Mouse (Mus musculus) spleen, postnatal 14 days (tissue): ENCODE measurements around the gene Gpc2.
A peak's percentile ranks its signal among the peaks of the same experiment; 100 is the strongest.

Experiments
- DNase-seq, 2 experiments: peaks; one replicate each; pipeline ENCODE4 v3.0.0; 2021 to 2022; ENCODE audit warnings: low spot score in 2 of 2

Gpc2 gene

DNA sequence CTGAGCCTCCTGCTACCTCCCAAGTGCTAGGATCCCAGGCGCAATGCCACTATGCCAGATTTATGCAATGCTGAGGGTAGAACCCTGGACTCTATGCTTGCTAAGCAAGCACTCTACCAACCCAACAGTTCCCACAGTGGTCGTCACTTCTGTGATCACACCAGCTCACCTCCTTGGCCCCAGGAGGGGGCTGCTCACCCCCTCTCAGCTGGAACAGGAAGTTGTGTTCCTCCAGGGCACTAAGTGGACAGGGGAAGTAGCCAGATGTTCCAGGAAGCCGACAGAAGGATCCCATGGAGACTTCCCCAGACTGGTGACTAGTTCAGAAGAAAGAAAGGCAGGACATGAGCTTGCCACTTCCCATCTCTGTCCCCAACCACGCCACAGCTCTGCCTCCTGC lies 17.8 kb downstream of the Gpc2 start:
- no peak for DNase-seq

DNA sequence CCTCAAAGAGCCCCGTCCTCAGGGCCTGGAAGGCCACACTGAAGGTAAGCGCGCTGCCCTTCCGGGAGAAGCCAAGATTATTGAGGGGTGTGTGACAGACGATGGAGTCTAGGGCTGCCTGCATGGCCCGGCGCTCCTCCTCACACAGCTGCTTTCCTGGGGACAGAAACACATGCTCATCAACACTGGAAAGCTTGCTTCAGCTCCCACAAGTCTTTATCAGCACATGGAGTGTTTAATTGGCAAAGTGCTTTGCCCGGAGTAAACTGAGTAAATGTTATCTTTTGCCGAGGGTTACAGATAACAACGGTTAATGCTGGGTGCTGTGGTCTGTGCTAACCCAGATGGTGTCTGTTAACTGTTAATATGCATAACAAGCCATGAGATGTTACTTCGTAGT lies 19.0 kb downstream of the Gpc2 start:
- no peak for DNase-seq

- DNase-seq = no peak
These were observed 19.8 kb downstream of the Gpc2 start for GRCm38 (mm10) chr5:138260051-138260450.

DNA sequence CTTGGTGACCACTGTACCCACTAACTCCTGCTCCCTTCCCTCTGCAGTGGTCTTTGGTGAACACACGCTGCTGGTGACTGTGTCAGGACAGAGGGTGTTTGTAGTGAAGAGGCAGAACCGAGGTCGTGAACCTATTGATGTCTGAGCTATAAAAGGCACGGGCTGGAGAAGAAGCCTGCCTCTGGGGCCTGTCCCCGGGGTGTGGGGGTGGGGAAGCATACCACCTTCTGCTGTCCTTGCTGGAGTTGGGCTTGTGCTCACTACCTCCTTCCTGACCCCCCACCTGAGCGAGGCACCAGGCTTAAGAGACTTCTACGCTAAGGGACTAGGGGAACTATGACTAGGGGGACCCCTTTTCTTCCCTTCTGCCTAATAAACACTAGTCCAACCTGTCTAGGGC lies 20.8 kb downstream of the Gpc2 start:
- DNase-seq = no peak

- DNase-seq = no peak
These were observed 21.3 kb downstream of the Gpc2 start for GRCm38 (mm10) chr5:138258542-138258941.

- DNase-seq = no peak
These were observed 21.7 kb downstream of the Gpc2 start for GRCm38 (mm10) chr5:138258078-138258477.

GRCm38 (mm10) chr5:138257585-138257978 lies 22.2 kb downstream of the Gpc2 start:
- DNase-seq = no peak

DNA sequence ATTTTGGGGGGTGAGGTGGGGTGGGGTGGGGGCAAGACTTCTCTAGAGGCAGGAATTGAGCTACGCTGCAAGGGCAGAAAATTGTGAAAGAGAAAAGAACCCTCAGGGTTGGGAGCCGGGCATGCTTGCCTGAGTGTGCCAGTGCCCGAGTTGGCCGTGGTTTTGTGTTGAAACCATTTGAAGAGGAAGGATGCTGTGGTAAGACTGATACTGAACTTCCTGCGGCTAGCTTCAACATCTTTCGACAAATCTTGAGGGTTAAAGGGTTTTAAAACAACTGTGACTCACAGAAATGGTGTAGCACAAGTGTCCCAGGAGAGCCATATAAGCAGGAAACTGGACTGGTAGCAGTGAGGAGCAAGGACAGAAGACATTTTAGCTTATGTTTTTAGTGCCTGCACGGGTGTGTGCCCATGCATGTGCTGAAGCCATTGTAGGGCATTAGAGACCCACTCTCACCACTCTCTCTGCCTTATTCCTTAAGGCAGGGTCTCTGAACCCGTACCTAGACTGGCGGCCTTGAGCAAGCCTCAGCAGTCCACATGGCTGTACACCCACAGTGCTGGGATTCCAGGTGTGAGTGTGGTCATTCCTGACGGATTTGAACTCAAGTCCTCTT lies 22.7 kb downstream of the Gpc2 start:
- DNase-seq = peak in 1 of 2 experiments; percentile 31

GRCm38 (mm10) chr5:138256094-138256467 lies 23.7 kb downstream of the Gpc2 start:
- DNase-seq = no peak

DNA sequence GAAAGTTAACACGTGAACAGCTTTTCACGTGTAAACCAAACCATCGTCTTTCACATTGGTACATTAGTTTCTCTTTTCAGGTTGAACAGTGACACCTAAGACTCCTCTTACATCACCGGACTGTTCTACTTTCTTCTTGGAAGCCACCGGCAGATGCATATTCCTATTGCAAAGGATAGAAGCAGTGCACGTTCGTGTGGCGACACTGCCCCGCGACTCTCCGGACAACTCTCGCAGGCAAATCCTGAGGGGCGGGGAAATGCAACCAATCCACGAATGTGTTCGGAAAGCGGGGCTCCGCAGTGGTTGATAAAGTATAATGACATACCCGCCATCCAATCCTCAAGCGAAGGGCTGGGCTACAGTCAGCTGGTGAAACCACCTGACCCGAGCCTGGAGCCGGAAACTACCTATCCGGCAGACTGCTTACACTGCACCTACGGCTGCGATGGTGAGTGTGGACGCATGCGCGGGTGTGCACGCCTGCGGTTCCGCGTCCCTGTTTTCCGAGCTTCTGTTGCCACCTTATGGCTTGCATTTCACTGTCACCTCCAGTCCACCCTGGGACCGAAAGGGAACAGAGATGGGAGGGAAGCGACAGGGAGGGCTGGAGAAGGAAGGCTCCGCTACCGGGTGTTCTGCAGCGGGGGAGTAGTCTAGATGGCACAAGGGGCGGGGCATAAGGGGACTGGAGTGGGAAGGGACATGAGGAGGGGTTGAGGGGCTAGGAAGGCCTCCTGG lies 24.3 kb downstream of the Gpc2 start, which contains the start of gene Lamtor4:
Gene Lamtor4 (plus strand): TSS at position 130 of the 741 bp plus-strand sequence.
- DNase-seq = peak; percentile 76 to 84

DNA sequence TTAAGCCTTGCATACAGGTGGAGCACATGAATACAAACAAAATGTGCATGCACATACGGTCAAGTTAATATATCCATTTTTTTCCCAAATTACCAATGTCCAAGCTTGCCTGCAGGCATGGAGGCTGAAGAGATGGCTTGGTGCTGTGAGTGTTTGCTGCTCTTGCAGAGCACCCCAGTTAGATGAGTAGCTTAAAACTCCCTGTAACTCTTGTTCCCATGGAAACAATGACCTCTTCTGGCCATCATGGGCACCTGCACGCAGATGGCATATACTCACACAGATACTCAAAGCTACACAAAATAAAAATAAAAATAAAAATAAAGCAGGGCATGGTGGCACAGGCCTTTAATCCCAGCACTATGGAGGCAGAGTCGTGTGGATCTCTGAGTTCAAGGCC lies 26.7 kb downstream of the Gpc2 start:
- no peak for DNase-seq

GRCm38 (mm10) chr5:138251144-138251543 lies 28.7 kb downstream of the Gpc2 start:
- no peak for DNase-seq

DNA sequence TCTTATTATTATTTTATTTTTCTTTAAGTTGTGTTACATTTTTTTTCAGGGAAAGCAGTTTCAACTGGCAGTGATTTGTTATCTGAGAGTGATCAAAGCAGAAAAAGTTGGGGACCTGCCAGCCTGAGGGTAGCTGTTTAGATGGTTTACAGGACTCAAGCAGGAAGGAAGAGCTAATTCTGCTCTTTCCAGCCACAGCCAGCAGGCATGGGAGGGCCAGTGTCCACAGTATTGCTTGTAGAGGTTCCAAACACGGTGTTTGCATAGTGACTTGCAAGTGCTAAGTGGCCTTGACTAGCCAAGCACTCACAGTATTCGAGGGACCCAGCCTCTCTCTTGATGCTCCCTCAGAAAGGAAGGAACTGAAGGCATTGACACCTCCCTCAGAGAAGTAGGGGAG lies 38.3 kb downstream of the Gpc2 start:
- no peak for DNase-seq

DNA sequence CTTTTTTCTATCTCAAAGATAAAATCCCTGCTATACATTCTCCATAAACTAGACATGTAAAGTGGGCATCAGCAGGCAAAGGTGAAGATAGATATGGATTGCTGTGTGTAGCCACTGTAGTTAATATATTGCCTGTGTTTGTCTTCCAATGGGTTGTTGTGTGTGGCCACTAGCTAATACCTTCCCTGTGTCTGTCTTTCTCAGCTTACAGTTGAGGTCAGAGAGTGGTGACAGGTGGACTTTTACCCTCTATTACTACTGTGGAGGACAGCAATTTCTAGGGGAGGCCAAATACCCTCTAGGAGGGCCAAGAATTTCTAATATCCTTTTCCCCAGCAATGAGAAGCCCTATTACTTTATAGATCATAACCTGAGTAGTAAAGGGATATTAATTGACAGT lies 45.6 kb downstream of the Gpc2 start:
- no peak for DNase-seq

- no peak for DNase-seq
These were observed 46.0 kb downstream of the Gpc2 start for GRCm38 (mm10) chr5:138233778-138234177.

DNA sequence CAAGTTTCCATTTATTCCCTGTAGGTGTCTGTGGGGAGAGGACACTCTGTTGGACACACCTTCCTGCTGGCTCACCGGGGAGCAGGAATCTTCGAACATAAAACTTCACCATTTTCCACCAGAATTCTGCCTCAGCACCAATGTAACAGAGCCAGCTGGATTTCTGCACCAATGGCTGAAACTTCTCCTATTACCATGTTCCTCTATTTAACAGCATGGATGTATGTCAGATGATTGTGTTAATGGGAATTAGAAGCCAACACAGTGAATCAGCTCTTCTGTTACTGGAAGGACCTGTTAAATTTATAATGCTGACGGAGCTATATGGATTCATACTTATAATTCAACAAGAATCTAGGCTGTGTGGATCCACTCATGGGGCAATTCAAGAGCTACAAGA lies 50.3 kb downstream of the Gpc2 start:
- DNase-seq = no peak

DNA sequence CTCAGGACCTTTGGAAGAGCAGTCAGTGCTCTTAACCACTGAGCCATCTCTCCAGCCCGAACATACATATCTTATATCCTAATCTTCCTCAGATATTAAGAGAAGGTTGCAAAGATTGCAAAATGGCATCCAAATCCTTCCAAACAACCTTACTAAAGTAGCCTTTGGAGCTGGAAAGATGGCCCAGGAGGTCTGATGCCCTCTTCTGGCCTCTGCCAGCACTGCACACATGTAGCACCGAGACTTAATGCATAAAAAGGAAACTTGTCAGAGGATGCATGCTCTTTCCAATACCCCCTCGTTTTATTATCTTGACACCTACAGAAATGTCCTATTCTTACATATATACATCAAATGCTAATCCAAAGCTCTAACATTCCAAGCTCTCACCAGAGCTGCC lies 51.8 kb downstream of the Gpc2 start:
- DNase-seq = peak in 1 of 2 experiments; percentile 52

DNA sequence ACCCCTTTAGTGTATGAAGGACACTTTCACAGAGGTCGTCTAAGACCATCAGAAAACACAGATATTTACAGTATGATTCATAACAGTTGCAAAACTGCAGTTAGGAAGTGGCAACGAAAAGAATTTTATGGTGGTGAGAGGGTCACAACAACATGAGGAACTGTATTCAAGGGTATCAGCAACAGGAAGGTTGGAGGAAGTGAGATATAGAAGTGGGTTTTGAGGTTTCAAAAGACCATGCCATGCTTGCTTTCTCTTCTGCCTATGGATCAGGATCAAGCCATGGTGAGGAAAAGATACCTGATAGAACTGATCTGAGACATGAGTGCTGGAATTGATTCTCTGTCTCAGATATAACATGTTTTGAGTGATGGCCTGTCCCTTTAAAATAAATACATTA lies 52.4 kb downstream of the Gpc2 start:
- no peak for DNase-seq

- DNase-seq = no peak
These were observed 53.3 kb downstream of the Gpc2 start for GRCm38 (mm10) chr5:138226491-138226890.

GRCm38 (mm10) chr5:138225700-138226099 lies 54.1 kb downstream of the Gpc2 start, which contains the start of gene Nxpe5:
Nxpe5 (plus strand) TSS chr5:138225898.
- no peak for DNase-seq
